Mouse (Mus musculus) hindbrain, embryonic 16.5 days (tissue): ENCODE measurements at regions not wholly inside any gene's neighbourhood (a gene's known extent, or its start where the extent isn't known, plus 50 kb on each side); places are given as distances from the start of the nearest gene placed in this dataset.

Experiments
- ATAC-seq: fragments of 200-750 bp; cut with Nextera tagmentation; 2 replicates; pipeline ENCODE4 v1.8.0; 2017; ENCODE audit warnings: moderate TSS enrichment, moderate library complexity
- H3K27ac ChIP-seq: fragments of 300-500 bp; sonication (generic); 2 replicates; pipeline ENCODE4 v1.5.1; 2014; ENCODE audit warnings: low read depth, mild to moderate bottlenecking, control low read depth, low read length, moderate library complexity
- H3K27me3 ChIP-seq: fragments of 300-500 bp; sonication (generic); replicated peaks from 2 replicates; pipeline ENCODE4 v1.6.1; 2014; ENCODE audit warnings: low read length; ENCODE audit not compliant: control insufficient read depth, insufficient read depth
- H3K36me3 ChIP-seq: fragments of 300-500 bp; sonication (generic); 2 replicates; pipeline ENCODE4 v1.6.1; 2014; ENCODE audit warnings: mild to moderate bottlenecking, low read length, moderate library complexity, mixed read lengths; ENCODE audit not compliant: control insufficient read depth, insufficient read depth
- H3K4me1 ChIP-seq: fragments of 300-500 bp; sonication (generic); 2 replicates; pipeline ENCODE4 v1.6.1; 2014; ENCODE audit warnings: low read depth, low read length; ENCODE audit not compliant: control insufficient read depth, insufficient read depth
- H3K4me2 ChIP-seq: fragments of 300-500 bp; sonication (generic); 2 replicates; pipeline ENCODE4 v1.6.1; 2014; ENCODE audit warnings: mild to moderate bottlenecking, low read length, control low read depth, moderate library complexity
- H3K4me3 ChIP-seq: fragments of 300-500 bp; sonication (generic); 2 replicates; pipeline ENCODE4 v1.5.1; 2014; ENCODE audit warnings: mild to moderate bottlenecking, low read length, control low read depth, moderate library complexity
- H3K9ac ChIP-seq: fragments of 300-500 bp; sonication (generic); 2 replicates; pipeline ENCODE4 v1.6.1; 2014; ENCODE audit warnings: low read depth, mild to moderate bottlenecking, control low read depth, low read length, moderate library complexity
- H3K9me3 ChIP-seq: fragments of 300-500 bp; sonication (generic); 2 replicates; pipeline ENCODE4 v1.6.1; 2014; ENCODE audit warnings: mild to moderate bottlenecking, low read length, moderate library complexity; ENCODE audit not compliant: control insufficient read depth
- WGBS: fragments of 180-500 bp; shearing (Covaris S2); extraction: QIAGEN DNeasy Blood & Tissue Kit; methylation state at CpG from one replicate; pipeline ENCODE4 v1.1.7; 2014; 5-methylcytosine and 5-hydroxymethylcytosine counted together

DNA sequence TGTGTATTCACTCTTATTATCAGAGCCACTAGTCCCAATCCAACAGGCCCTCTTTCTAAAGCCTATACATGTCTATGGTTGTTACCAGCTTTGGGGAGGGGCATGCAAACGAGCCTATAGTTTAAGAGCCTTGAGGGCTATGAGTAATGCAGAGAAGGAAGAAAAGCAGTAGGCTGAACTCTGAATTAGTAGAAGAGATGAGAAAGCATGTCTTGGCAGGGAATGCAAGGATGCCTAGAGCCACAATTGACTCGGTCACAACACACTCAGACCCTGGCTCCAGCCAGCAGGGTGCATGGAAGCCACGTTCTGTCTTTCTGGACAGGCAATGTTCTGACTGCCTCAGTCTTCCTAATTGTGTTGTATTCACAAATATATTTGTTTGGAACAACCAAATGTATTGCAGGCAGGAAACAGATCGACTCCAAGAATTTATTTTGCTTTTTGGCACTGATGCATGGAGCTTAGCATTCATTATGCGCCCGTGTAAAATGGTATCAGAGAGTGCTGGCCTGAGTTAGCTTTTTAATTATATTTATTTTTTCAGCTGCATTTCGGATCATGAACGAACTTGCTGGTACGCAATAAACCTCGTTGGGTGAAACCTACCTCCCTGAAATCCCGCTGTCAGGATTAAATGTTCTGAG is 110.2 kb downstream of the Rybp start:
- Histone ChIP-seq H3K4me1 (no peaks in the 10 kb centered on the region), H3K27ac (no peak overlapping the region), H3K4me3 (no peak overlapping the region), H3K4me2 (no peak overlapping the region), H3K36me3 (no peaks in the 10 kb centered on the region), H3K9ac (no peak overlapping the region), H3K27me3 (peaks cover 4% of the 10 kb centered on the region), H3K9me3 (no peaks in the 10 kb centered on the region)
- WGBS: 76% methylated on average over 11 of the region's 11 CpGs
- ATAC-seq: no peak

- H3K36me3 ChIP-seq: no peaks in the 10 kb centered on the region
- no peaks in the 10 kb centered on the region for H3K9me3 ChIP-seq
- peak overlapping the region; percentile 42 for H3K9ac ChIP-seq
- peak overlapping the region; percentile 39 for H3K4me2 ChIP-seq
- H3K4me1 ChIP-seq: peaks cover 10% of the 10 kb centered on the region
- peak; percentile 50; the same call in 1 of the 2 replicates for ATAC-seq
- H3K27me3 ChIP-seq: peaks cover 4% of the 10 kb centered on the region
- H3K4me3 ChIP-seq: no peak overlapping the region
- no peak overlapping the region; the same call in 1 of the 2 replicates for H3K27ac ChIP-seq
- WGBS: 6% methylated on average over 22 of the region's 22 CpGs
These were observed 116.5 kb downstream of the Rybp start for GRCm38 (mm10) chr6:100170711-100171348.

DNA sequence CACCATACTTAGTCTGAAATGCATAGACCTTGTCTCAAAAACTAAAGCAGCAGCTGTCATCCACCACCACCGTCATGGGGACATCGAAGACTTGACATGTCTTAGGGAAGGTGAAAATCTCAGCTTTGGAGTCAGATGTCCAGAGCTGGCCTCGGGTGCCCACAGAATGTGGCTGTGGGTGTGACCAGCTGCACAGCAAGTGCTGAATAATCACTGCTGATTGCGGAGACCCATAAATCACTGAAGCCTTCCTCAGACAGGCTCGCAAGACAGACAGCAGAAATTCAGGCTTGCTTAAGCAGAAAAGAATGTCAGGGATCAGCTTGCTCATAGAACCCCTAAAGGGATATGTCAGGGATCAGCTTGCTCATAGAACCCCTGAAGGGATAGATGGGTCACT is 120.0 kb downstream of the Rybp start:
- H3K9me3 ChIP-seq: no peaks in the 10 kb centered on the region
- no peak overlapping the region for H3K4me2 ChIP-seq
- H3K9ac ChIP-seq: no peak overlapping the region
- 63% methylated on average over 5 of the region's 5 CpGs for WGBS
- no peaks in the 10 kb centered on the region for H3K36me3 ChIP-seq
- H3K4me1 ChIP-seq: peaks cover 29% of the 10 kb centered on the region
- H3K27me3 ChIP-seq: no peaks in the 10 kb centered on the region; the same call in 1 of the 2 replicates
- no peak overlapping the region for H3K27ac ChIP-seq
- no peak overlapping the region for H3K4me3 ChIP-seq
- no peak for ATAC-seq

- no peak overlapping the region for H3K4me3 ChIP-seq
- H3K9me3 ChIP-seq: no peaks in the 10 kb centered on the region
- no peaks in the 10 kb centered on the region for H3K36me3 ChIP-seq
- H3K27me3 ChIP-seq: no peaks in the 10 kb centered on the region
- 93% methylated on average over 3 of the region's 3 CpGs for WGBS
- no peak overlapping the region for H3K4me2 ChIP-seq
- no peak overlapping the region for H3K27ac ChIP-seq
- ATAC-seq: no peak
- no peak overlapping the region for H3K9ac ChIP-seq
- peaks cover 22% of the 10 kb centered on the region for H3K4me1 ChIP-seq
These were observed 121.5 kb downstream of the Rybp start for GRCm38 (mm10) chr6:100165746-100166145.

DNA sequence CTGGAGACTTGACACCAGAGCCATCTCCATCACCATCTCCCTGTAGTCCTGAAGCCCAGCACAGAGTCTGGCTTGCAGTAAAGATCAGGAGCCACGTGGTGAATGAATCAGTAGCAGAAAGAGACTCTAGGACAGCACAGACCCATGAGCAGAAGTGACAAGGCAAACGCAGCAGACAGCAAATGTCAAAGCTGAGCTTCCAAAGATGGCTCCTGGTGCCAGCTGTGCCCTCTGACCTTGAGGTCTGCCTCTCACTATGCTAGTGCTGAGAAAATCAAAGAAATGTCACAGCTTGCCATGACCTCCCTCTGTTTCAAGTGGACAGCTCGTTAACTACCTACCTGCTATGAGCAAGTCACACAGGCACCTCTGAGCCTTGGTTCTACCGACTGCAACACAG is 123.1 kb downstream of the Rybp start:
- ATAC-seq: no peak
- Histone ChIP-seq H3K9me3 (no peaks in the 10 kb centered on the region), H3K4me1 (peaks cover 19% of the 10 kb centered on the region), H3K27me3 (no peaks in the 10 kb centered on the region), H3K27ac (no peak overlapping the region), H3K4me2 (no peak overlapping the region), H3K36me3 (no peaks in the 10 kb centered on the region), H3K4me3 (no peak overlapping the region), H3K9ac (no peak overlapping the region)
- 40% methylated on average over 4 of the region's 4 CpGs for WGBS

GRCm38 (mm10) chr6:100163814-100164130 is 123.5 kb downstream of the Rybp start:
- H3K4me2 ChIP-seq: peak overlapping the region; percentile 19; the same call in 1 of the 2 replicates
- no peak overlapping the region for H3K27ac ChIP-seq
- 34% methylated on average over 5 of the region's 5 CpGs for WGBS

GRCm38 (mm10) chr6:100162961-100163813 is 124.1 kb downstream of the Rybp start:
- 10% methylated on average over 17 of the region's 17 CpGs for WGBS
- Histone ChIP-seq H3K4me1 (peaks cover 19% of the 10 kb centered on the region), H3K9ac (no peak overlapping the region), H3K36me3 (no peaks in the 10 kb centered on the region), H3K27me3 (no peaks in the 10 kb centered on the region; the same call in 1 of the 2 replicates), H3K9me3 (no peaks in the 10 kb centered on the region), H3K4me2 (peak overlapping the region; percentile 19), H3K27ac (no peak overlapping the region), H3K4me3 (no peak overlapping the region)
- peak; percentile 93 for ATAC-seq

More at GRCm38 (mm10) chr6:100163814-100164130, 123.5 kb downstream of the Rybp start:
- no peak for ATAC-seq
- Histone ChIP-seq H3K9me3 (no peaks in the 10 kb centered on the region), H3K4me1 (peaks cover 19% of the 10 kb centered on the region), H3K36me3 (no peaks in the 10 kb centered on the region), H3K27me3 (no peaks in the 10 kb centered on the region), H3K4me3 (no peak overlapping the region), H3K9ac (no peak overlapping the region)

DNA sequence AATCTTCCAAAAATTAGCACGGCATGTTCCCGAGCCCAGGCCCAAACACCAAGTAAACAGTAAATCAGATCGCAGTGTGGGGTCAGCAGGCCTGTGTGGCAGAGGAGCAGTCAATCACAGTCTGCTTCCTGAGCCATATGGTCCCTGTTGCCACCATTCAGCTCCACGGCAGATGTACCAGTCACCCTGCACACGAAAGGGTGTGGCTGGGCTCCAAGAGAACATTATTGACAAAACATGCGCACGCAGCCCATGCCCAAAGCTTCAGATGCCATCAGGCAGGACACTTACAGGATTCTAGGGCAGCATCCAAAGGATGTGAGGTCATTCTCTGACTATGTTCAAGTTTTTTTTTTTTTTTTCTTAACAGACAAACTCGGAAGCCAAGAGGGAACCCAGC is 126.6 kb downstream of the Rybp start:
- no peaks in the 10 kb centered on the region; the same call in 1 of the 2 replicates for H3K27me3 ChIP-seq
- ATAC-seq: no peak
- 54% methylated on average over 8 of the region's 8 CpGs for WGBS
- H3K27ac ChIP-seq: no peak overlapping the region
- H3K9ac ChIP-seq: no peak overlapping the region
- no peaks in the 10 kb centered on the region for H3K9me3 ChIP-seq
- H3K4me1 ChIP-seq: peaks cover 24% of the 10 kb centered on the region
- no peaks in the 10 kb centered on the region for H3K36me3 ChIP-seq
- H3K4me3 ChIP-seq: no peak overlapping the region
- H3K4me2 ChIP-seq: no peak overlapping the region

DNA sequence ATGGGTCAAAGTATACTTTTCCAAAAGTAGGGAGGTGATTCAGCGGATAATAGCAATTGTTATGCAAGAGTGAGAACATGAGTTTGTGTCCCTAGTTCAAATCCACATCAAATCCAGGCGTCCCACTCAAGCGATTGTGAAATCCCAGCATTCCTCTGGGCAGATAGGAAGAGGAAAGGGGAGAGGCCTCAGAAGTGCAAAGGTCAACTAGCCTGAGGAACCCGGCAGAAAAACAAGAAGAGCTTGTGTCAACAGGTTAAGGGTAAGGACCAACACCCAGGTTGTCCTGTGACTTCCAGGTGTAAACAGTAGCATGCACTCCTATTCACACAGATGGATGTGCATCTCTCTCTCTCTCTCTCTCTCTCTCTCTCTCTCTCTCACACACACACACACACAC is 127.5 kb downstream of the Rybp start:
- no peak for ATAC-seq

More for the DNA sequence above, 127.5 kb downstream of the Rybp start:
- Histone ChIP-seq H3K27me3 (peaks cover 2% of the 10 kb centered on the region; the same call in 1 of the 2 replicates), H3K36me3 (no peaks in the 10 kb centered on the region), H3K4me3 (no peak overlapping the region), H3K4me1 (peaks cover 29% of the 10 kb centered on the region), H3K4me2 (no peak overlapping the region), H3K9me3 (no peaks in the 10 kb centered on the region), H3K27ac (no peak overlapping the region), H3K9ac (no peak overlapping the region)
- WGBS: 80% methylated on average over 4 of the region's 4 CpGs
